Mouse (Mus musculus): ENCODE measurements around the gene Nek6. TPM values are rescaled to one million over a fixed set of nuclear protein-coding genes. Genes with fewer than 3 reads are reported as not detected.

Gene Nek6
- polyA plus RNA-seq, 1 experiment: 27.6 TPM

DNA sequence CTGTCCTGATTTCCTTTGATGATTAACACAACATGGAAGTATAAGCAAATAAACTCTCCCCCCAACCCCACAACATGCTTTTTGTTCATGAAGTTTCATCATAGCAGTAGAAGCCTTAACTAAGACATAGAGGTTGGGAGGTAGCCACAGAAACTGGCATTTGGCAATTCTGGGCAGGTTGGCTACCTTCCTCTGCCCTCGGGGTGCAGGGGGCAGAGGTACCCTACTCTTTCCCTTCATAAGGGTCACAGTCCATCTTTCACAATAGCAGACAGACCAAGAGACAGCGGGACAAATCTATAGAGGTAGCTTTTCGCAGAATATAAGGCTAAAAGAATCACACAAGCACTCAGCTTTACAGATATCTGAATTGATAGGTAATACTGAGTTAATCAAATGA, 8.7 kb upstream of the Nek6 start:
- TF ChIP-seq CTCF (IDR thresholded peaks at IDR 0.05; ENCODE audit: insufficient read depth, low read length): no peak
- no peak for TF ChIP-seq POLR2A (IDR thresholded peaks at IDR 0.05; ENCODE audit: borderline replicate concordance, extremely low read depth, low read depth, low read length)
- no peaks in the 10 kb centered on the region for H3K4me1 ChIP-seq (ENCODE audit: control insufficient read depth, insufficient read depth, low read length)
- DNase-seq: no peak
- WGBS: 90% methylated on average over 3 of the region's 3 CpGs
- H3K4me3 ChIP-seq (replicated peaks; ENCODE audit: extremely low read depth, low read depth, low read length): no peak overlapping the region

GRCm38 (mm10) chr2:38504311-38504710, 7.1 kb upstream of the Nek6 start:
- TF ChIP-seq POLR2A (IDR thresholded peaks at IDR 0.05; ENCODE audit: borderline replicate concordance, extremely low read depth, low read depth, low read length): no peak
- no peak for TF ChIP-seq CTCF (IDR thresholded peaks at IDR 0.05; ENCODE audit: insufficient read depth, low read length)
- 38% methylated on average over 6 of the region's 6 CpGs for WGBS
- DNase-seq: no peak
- Histone ChIP-seq H3K4me1 (ENCODE audit: control insufficient read depth, insufficient read depth, low read length) (no peaks in the 10 kb centered on the region), H3K4me3 (replicated peaks; ENCODE audit: extremely low read depth, low read depth, low read length) (no peak overlapping the region)

- DNase-seq: no peak
- Histone ChIP-seq H3K4me1 (ENCODE audit: control insufficient read depth, insufficient read depth, low read length) (no peaks in the 10 kb centered on the region), H3K4me3 (replicated peaks; ENCODE audit: extremely low read depth, low read depth, low read length) (no peak overlapping the region)
- TF ChIP-seq CTCF (IDR thresholded peaks at IDR 0.05; ENCODE audit: insufficient read depth, low read length): no peak
- no peak for TF ChIP-seq POLR2A (IDR thresholded peaks at IDR 0.05; ENCODE audit: borderline replicate concordance, extremely low read depth, low read depth, low read length)
- WGBS: 100% methylated on average over 1 of the region's 1 CpGs
These were observed 4.3 kb upstream of the Nek6 start for GRCm38 (mm10) chr2:38507181-38507580.

DNA sequence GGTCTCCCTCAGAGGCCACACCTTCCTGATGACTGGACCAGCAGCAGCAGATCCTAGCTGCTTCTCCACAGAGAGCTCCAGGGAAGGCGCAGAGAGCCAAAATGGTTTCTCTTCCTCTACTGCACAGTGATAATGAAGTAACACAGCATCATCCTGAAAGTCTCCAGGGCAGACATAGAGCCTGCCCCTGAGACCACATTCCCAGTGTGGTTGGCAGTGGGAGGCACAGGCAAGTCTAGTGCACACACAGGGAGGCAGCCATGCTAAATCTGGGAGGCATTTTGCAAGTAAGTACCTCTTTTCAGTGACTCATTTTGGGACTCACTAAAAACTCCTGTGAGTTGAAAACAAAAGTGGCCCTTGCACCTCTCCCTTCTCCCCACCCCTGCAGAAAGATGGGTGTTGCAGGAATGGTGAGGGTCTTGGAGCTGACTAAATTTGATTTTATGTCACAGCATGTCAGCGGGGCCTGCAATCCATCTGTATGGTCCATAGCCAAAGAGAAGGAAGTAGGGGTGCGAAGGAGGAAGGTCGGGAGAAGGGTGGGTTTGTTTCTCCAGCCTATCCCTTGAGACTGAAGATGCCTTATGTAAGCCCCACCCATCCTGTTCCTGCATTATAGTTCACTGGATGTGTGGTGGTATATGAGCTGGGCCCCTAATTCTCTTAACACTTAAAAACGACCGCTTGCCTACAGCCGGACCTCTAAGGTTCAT, 2.3 kb upstream of the Nek6 start:
- 61% methylated on average over 7 of the region's 7 CpGs for WGBS
- peaks cover 5% of the 10 kb centered on the region; the same call in 1 of the 2 replicates for H3K4me1 ChIP-seq (ENCODE audit: control insufficient read depth, insufficient read depth, low read length)
- no peak for DNase-seq
- TF ChIP-seq POLR2A (IDR thresholded peaks at IDR 0.05; ENCODE audit: borderline replicate concordance, extremely low read depth, low read depth, low read length) (no peak), CTCF (IDR thresholded peaks at IDR 0.05; ENCODE audit: insufficient read depth, low read length) (no peak)
- no peak overlapping the region for H3K4me3 ChIP-seq (replicated peaks; ENCODE audit: extremely low read depth, low read depth, low read length)

- Histone ChIP-seq H3K4me3 (replicated peaks; ENCODE audit: extremely low read depth, low read depth, low read length) (no peak overlapping the region), H3K4me1 (ENCODE audit: control insufficient read depth, insufficient read depth, low read length) (peaks cover 5% of the 10 kb centered on the region; the same call in 1 of the 2 replicates)
- 92% methylated on average over 1 of the region's 1 CpGs for WGBS
- no peak for DNase-seq
- TF ChIP-seq POLR2A (IDR thresholded peaks at IDR 0.05; ENCODE audit: borderline replicate concordance, extremely low read depth, low read depth, low read length): no peak
- no peak for TF ChIP-seq CTCF (IDR thresholded peaks at IDR 0.05; ENCODE audit: insufficient read depth, low read length)
These were observed 1.3 kb upstream of the Nek6 start for GRCm38 (mm10) chr2:38510120-38510519.

DNA sequence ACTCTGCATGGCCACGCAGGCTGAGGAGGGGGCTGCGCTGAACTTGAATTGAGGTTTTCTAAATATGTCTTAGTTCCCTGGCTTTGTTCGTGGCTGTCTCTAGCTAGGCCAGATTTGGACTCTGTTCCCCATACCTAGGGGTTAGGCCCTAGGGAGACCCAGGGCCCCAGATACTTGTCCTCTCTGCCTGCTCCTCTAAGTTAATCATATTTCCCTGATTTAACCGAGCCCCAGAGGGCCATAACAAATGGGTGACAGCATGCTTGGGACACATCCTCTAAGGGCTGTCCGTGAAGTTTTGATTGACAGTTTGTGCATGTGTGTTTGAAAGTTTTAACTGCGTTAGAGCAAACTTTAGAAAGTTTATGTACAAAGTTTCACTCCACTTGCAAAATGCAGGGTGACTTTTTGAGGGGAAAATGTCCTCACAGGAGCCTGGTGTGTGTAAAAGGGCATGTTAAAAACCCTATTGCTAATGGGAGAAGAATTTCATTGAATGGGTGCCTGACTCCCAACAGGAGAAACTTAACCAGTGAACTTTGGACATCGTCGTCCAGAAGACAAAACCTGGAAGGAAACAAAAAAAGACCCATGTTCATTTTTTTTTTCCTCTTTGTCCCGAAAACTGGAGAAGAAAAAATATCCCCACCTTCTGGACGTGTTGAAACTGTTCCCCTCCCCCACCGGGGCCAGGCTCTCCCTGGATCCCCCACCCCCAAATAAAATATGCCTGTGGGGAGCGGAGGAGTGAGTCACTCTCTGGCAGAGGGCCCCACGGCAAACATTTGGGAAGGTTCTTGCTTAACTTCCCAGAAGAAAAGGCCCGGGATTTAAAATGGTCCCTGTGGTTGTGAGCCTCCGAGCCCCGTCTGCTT, 1.1 kb downstream of the Nek6 start:
- WGBS: 17% methylated on average over 16 of the region's 16 CpGs
- no peak for TF ChIP-seq CTCF (IDR thresholded peaks at IDR 0.05; ENCODE audit: insufficient read depth, low read length)
- TF ChIP-seq POLR2A (IDR thresholded peaks at IDR 0.05; ENCODE audit: borderline replicate concordance, extremely low read depth, low read depth, low read length): no peak
- Histone ChIP-seq H3K4me3 (replicated peaks; ENCODE audit: extremely low read depth, low read depth, low read length) (peak overlapping the region; percentile 59), H3K4me1 (ENCODE audit: control insufficient read depth, insufficient read depth, low read length) (peaks cover 8% of the 10 kb centered on the region)
- peak; percentile 66 for DNase-seq

GRCm38 (mm10) chr2:38513183-38513529, 1.7 kb downstream of the Nek6 start:
- H3K4me3 ChIP-seq (replicated peaks; ENCODE audit: extremely low read depth, low read depth, low read length): no peak overlapping the region
- peaks cover 8% of the 10 kb centered on the region for H3K4me1 ChIP-seq (ENCODE audit: control insufficient read depth, insufficient read depth, low read length)
- 53% methylated on average over 2 of the region's 2 CpGs for WGBS
- TF ChIP-seq POLR2A (IDR thresholded peaks at IDR 0.05; ENCODE audit: borderline replicate concordance, extremely low read depth, low read depth, low read length) (no peak), CTCF (IDR thresholded peaks at IDR 0.05; ENCODE audit: insufficient read depth, low read length) (no peak)
- no peak for DNase-seq

GRCm38 (mm10) chr2:38514411-38514810, 3.0 kb downstream of the Nek6 start:
- TF ChIP-seq CTCF (IDR thresholded peaks at IDR 0.05; ENCODE audit: insufficient read depth, low read length) (no peak), POLR2A (IDR thresholded peaks at IDR 0.05; ENCODE audit: borderline replicate concordance, extremely low read depth, low read depth, low read length) (no peak)
- H3K4me3 ChIP-seq (replicated peaks; ENCODE audit: extremely low read depth, low read depth, low read length): no peak overlapping the region
- 45% methylated on average over 7 of the region's 7 CpGs for WGBS
- peaks cover 8% of the 10 kb centered on the region for H3K4me1 ChIP-seq (ENCODE audit: control insufficient read depth, insufficient read depth, low read length)
- DNase-seq: no peak

DNA sequence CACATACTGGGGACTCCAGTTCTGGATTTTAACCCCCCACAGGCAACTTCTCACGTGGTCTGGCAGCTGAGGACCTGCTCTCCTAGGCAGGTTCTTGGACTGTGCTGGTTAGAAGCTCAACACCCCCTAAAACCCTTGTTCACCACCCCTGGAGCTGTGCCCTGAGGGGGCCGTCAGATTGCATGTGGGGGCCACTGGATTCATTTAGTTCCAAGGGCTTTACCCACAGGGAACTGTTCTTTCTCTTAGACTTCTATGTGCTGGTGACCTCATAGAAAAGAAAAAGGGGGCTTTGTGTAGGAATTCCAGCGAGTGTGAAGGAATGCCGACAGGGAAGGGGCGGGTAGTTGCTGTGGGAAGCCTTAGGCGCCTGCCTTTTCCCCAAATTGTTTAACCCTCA, 4.0 kb downstream of the Nek6 start:
- 61% methylated on average over 6 of the region's 6 CpGs for WGBS
- TF ChIP-seq POLR2A (IDR thresholded peaks at IDR 0.05; ENCODE audit: borderline replicate concordance, extremely low read depth, low read depth, low read length): no peak
- TF ChIP-seq CTCF (IDR thresholded peaks at IDR 0.05; ENCODE audit: insufficient read depth, low read length): no peak
- DNase-seq: no peak
- Histone ChIP-seq H3K4me3 (replicated peaks; ENCODE audit: extremely low read depth, low read depth, low read length) (no peak overlapping the region), H3K4me1 (ENCODE audit: control insufficient read depth, insufficient read depth, low read length) (peaks cover 8% of the 10 kb centered on the region)
